Mouse (Mus musculus) CD8-positive naive resting alpha-beta T cell, adult 2 months (primary cell): Measurements from ENCODE around the gene Bex4.
"Not testable (repeated sequence)": the region's sequence is repeated elsewhere in the genome, so short reads cannot be mapped to it uniquely, and the experiment has no call there.

Source experiments
- DNase-seq, 2 experiments: peaks; one replicate each; pipeline ENCODE4 v3.0.0; 2022; ENCODE audit warnings: low read depth in 2 of 2, low spot score in 2 of 2

The Bex4 gene

GRCm38 (mm10) chrX:136138827-136139639, at the start of gene Bex4:
Bex4 (plus strand) TSS chrX:136138996.
- not testable (repeated sequence) for DNase-seq

GRCm38 (mm10) chrX:136092497-136093279, 46.1 kb upstream of the Bex4 start:
- DNase-seq: no peak

GRCm38 (mm10) chrX:136094421-136094820, 44.4 kb upstream of the Bex4 start:
- DNase-seq: no peak

- no peak for DNase-seq
These were observed 34.6 kb upstream of the Bex4 start for GRCm38 (mm10) chrX:136104046-136104723.

- no peak for DNase-seq
These were observed 34.1 kb upstream of the Bex4 start for GRCm38 (mm10) chrX:136104724-136105088.

GRCm38 (mm10) chrX:136107942-136108341, 30.9 kb upstream of the Bex4 start:
- DNase-seq: no peak

GRCm38 (mm10) chrX:136115015-136115414, 23.8 kb upstream of the Bex4 start:
- DNase-seq: no peak

- no peak for DNase-seq
These were observed 23.3 kb upstream of the Bex4 start for GRCm38 (mm10) chrX:136115419-136115961.

- DNase-seq: no peak
These were observed 11.6 kb upstream of the Bex4 start for GRCm38 (mm10) chrX:136127038-136127743.

GRCm38 (mm10) chrX:136127744-136128064, 11.1 kb upstream of the Bex4 start:
- DNase-seq: no peak

GRCm38 (mm10) chrX:136135559-136135958, 3.2 kb upstream of the Bex4 start:
- DNase-seq: no peak

- DNase-seq: not testable (repeated sequence)
These were observed 826 bp downstream of the Bex4 start for GRCm38 (mm10) chrX:136139640-136140004.

GRCm38 (mm10) chrX:136141385-136141784, 2.6 kb downstream of the Bex4 start:
- DNase-seq: no peak

- no peak for DNase-seq
These were observed 4.9 kb downstream of the Bex4 start for GRCm38 (mm10) chrX:136143711-136144110.

- DNase-seq: no peak
These were observed 5.4 kb downstream of the Bex4 start for GRCm38 (mm10) chrX:136144195-136144594.

GRCm38 (mm10) chrX:136170625-136171024, 31.8 kb downstream of the Bex4 start:
- DNase-seq: no peak

GRCm38 (mm10) chrX:136171189-136172117, 32.7 kb downstream of the Bex4 start:
- DNase-seq: no peak

GRCm38 (mm10) chrX:136172118-136172551, 33.3 kb downstream of the Bex4 start, which contains the start of gene Tceal8:
Tceal8 (minus strand) TSS chrX:136172342.
- no peak for DNase-seq

GRCm38 (mm10) chrX:136172786-136173185, 34.0 kb downstream of the Bex4 start:
- no peak for DNase-seq
